Mouse (Mus musculus) activated CD4-positive, CD25-positive, alpha-beta regulatory T cell, adult 4 months (primary cell): ENCODE measurements around the gene Ppm1k. TPM values are rescaled to one million over a fixed set of nuclear protein-coding genes. Genes with fewer than 3 reads are reported as not detected.
"Not testable (repeated sequence)": the region's sequence is repeated elsewhere in the genome, so short reads cannot be mapped to it uniquely, and the experiment has no call there.

Experiments
- ATAC-seq: one replicate; pipeline ENCODE4 v1.8.0; 2017
- polyA plus RNA-seq, 2 experiments: library from polyadenylated mRNA; unstranded; fragments of 100-300 nt; shearing (Covaris generic); gene quantifications; one replicate each; pipeline ENCODE4 v1.2.1; 2017

The Ppm1k gene
- polyA plus RNA-seq: 10 to 100 TPM; 12.9 to 16.2 TPM

- ATAC-seq: peak; percentile 93
These were observed at the start of gene Ppm1k for GRCm38 (mm10) chr6:57535386-57535936. Ppm1k (minus strand) TSS chr6:57535468.

GRCm38 (mm10) chr6:57582356-57582755 is 47.1 kb upstream of the Ppm1k start:
- peak; percentile 62 for ATAC-seq

GRCm38 (mm10) chr6:57581595-57581994 is 46.3 kb upstream of the Ppm1k start:
- peak; percentile 25 for ATAC-seq

GRCm38 (mm10) chr6:57580881-57581548 is 45.7 kb upstream of the Ppm1k start, which contains the start of gene Herc6:
Herc6 (plus strand) TSS chr6:57581000.
- peak; percentile 86 for ATAC-seq

- no peak for ATAC-seq
These were observed 36.3 kb upstream of the Ppm1k start for GRCm38 (mm10) chr6:57571587-57571986.

GRCm38 (mm10) chr6:57570170-57570974 is 35.1 kb upstream of the Ppm1k start:
- ATAC-seq: peak; percentile 86

GRCm38 (mm10) chr6:57567630-57568029 is 32.4 kb upstream of the Ppm1k start:
- no peak for ATAC-seq

GRCm38 (mm10) chr6:57565452-57565851 is 30.2 kb upstream of the Ppm1k start:
- ATAC-seq: no peak

GRCm38 (mm10) chr6:57563454-57563853 is 28.2 kb upstream of the Ppm1k start:
- no peak for ATAC-seq

- ATAC-seq: no peak
These were observed 22.6 kb upstream of the Ppm1k start for GRCm38 (mm10) chr6:57557796-57558317.

- no peak for ATAC-seq
These were observed 16.0 kb upstream of the Ppm1k start for GRCm38 (mm10) chr6:57551211-57551796.

- ATAC-seq: no peak
These were observed 9.6 kb upstream of the Ppm1k start for GRCm38 (mm10) chr6:57544866-57545265.

GRCm38 (mm10) chr6:57543591-57543990 is 8.3 kb upstream of the Ppm1k start:
- ATAC-seq: not testable (repeated sequence)

- peak; percentile 64 for ATAC-seq
These were observed 6.6 kb upstream of the Ppm1k start for GRCm38 (mm10) chr6:57541737-57542335.

- no peak for ATAC-seq
These were observed 5.8 kb upstream of the Ppm1k start for GRCm38 (mm10) chr6:57540950-57541498.

- no peak for ATAC-seq
These were observed 2.6 kb upstream of the Ppm1k start for GRCm38 (mm10) chr6:57537887-57538286.

GRCm38 (mm10) chr6:57535971-57536669 is 852 bp upstream of the Ppm1k start:
- ATAC-seq: peak; percentile 3

GRCm38 (mm10) chr6:57534611-57535286 is 519 bp downstream of the Ppm1k start:
- ATAC-seq: peak; percentile 17

- no peak for ATAC-seq
These were observed 1.0 kb downstream of the Ppm1k start for GRCm38 (mm10) chr6:57534231-57534610.

- no peak for ATAC-seq
These were observed 1.9 kb downstream of the Ppm1k start for GRCm38 (mm10) chr6:57533410-57533809.

- no peak for ATAC-seq
These were observed 3.2 kb downstream of the Ppm1k start for GRCm38 (mm10) chr6:57532022-57532421.
